Comparison of ENCODE assay signal across 8 mouse cellular contexts in the genomic region with DNA sequence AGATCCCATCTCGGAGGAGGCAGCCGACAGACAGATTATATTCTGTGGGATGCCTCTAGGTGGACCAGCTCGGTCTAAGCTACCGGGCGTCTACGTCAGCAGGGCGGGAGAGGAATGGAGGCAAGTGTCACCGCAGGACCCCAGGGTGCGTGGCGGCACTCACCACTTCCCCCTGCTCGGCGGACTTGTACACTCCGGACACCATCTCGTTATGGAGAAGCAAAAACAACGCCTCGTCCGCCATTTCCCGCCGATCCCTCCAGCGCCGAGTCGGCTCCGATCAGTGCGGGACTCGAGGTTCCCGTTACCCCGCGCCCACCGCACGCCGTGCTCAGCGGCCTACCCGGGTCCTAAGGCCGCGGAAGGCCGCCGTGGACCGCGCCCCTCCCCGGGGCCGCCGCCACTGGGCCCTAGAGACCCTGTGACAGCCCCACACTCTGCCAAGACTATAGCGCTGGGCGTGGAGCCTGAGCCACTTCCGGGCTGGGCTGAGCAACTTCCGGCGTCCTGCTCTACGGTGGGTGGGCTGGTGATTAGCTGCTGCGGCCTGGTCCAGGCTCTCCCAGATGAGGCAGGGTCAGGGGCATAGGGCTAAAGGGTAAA. TPM values are rescaled to one million over a fixed set of nuclear protein-coding genes. Genes with fewer than 3 reads are reported as not detected.
DNase-seq lines count a peak whose midpoint lies in the region; ATAC-seq and TF ChIP-seq lines count a peak whose summit lies in the region.

A gene (minus strand): TSS at position 480 of the 603 bp plus-strand sequence.

- H3K9ac ChIP-seq in kidney, embryonic 15.5 days = peak within 1 kb of the TSS; percentile 83

- peaks cover 7% of the 10 kb centered on the region; the same call in 1 of the 2 replicates for H3K4me1 ChIP-seq in heart, embryonic 10.5 days
- peaks cover 18% of the 10 kb centered on the region for H3K4me1 ChIP-seq in kidney, embryonic 15.5 days

- H3K4me2 ChIP-seq in kidney, embryonic 15.5 days = peak within 1 kb of the TSS; percentile 67

- peak; percentile 74 for TF ChIP-seq POLR2A in brain, embryonic 14.5 days (IDR thresholded peaks at IDR 0.05; ENCODE audit: borderline replicate concordance, extremely low read depth, insufficient read depth, insufficient read length, poor library complexity, severe bottlenecking)

- no peaks in the 10 kb centered on the region for H3K9me3 ChIP-seq in heart, embryonic 10.5 days
- no peaks in the 10 kb centered on the region for H3K9me3 ChIP-seq in kidney, embryonic 15.5 days (replicated peaks)

- TF ChIP-seq CTCF in brain, embryonic 14.5 days (IDR thresholded peaks at IDR 0.05; ENCODE audit: borderline replicate concordance, extremely low read depth, insufficient read depth, insufficient read length) = peak; percentile 36; the same call in 1 of the 2 replicates

- peak within 1 kb of the TSS; percentile 96 for H3K4me3 ChIP-seq in heart, embryonic 10.5 days
- H3K4me3 ChIP-seq in kidney, embryonic 15.5 days (replicated peaks) = peak within 1 kb of the TSS; percentile 86

- peaks cover 23% of the 10 kb centered on the region for H3K36me3 ChIP-seq in heart, embryonic 10.5 days
- H3K36me3 ChIP-seq in kidney, embryonic 15.5 days = peaks cover 33% of the 10 kb centered on the region

- peak; percentile 92 for ATAC-seq in erythroblast, adult 5-6 weeks (replicated peaks; ENCODE audit: low FRiP score, poor library complexity, severe bottlenecking)
- ATAC-seq in kidney, embryonic 15.5 days (replicated peaks; ENCODE audit: low FRiP score) = peak; percentile 98

- WGBS in heart, embryonic 10.5 days = under 1% methylated on average over 49 of the region's 49 CpGs
- under 1% methylated on average over 48 of the region's 49 CpGs for WGBS in kidney, embryonic 15.5 days

- DNase-seq in CD4-positive helper T cell, adult 2 months (ENCODE audit: low read depth, low spot score) = peak; percentile 81
- peak; percentile 90 for DNase-seq in brain, embryonic 14.5 days (ENCODE audit: low read depth)
- DNase-seq in heart, embryonic 10.5 days (ENCODE audit: low spot score) = peak; percentile 95
- DNase-seq in liver = peak; percentile 84
- peak; percentile 47 to 70 for DNase-seq in monocyte, adult 2 months (ENCODE audit: low read depth in 1 of 2, low spot score in 2 of 2)
- peak; percentile 49 to 71 for DNase-seq in spleen, postnatal 14 days (ENCODE audit: low spot score in 2 of 2)

- 0 out of 2 replicates have a peak, but pooled peaks cover 4% of the 10 kb centered on the region for H3K27me3 ChIP-seq in heart, embryonic 10.5 days (ENCODE audit: insufficient read depth, poor library complexity, severe bottlenecking)
- H3K27me3 ChIP-seq in kidney, embryonic 15.5 days = no peaks in the 10 kb centered on the region

- H3K27ac ChIP-seq in heart, embryonic 10.5 days = peak within 1 kb of the TSS; percentile 99
- peak within 1 kb of the TSS; percentile 94 for H3K27ac ChIP-seq in kidney, embryonic 15.5 days

RNA-seq across cellular contexts. Expression of the gene that starts here (rescaled TPM):
- polyA plus RNA-seq in brain, embryonic 14.5 days (2012; rRNA removed) = 114 and 134 TPM in 2 replicates
- total RNA-seq in erythroblast, adult 5-6 weeks (2015; ENCODE audit: low replicate concordance) = 12.3 and 19.0 TPM in 2 replicates
- total RNA-seq in erythroblast, adult 5-6 weeks (2017; ENCODE audit: low replicate concordance) = 29.1 and 35.3 TPM in 2 replicates
- 75.5 and 82.4 TPM in 2 replicates for polyA plus RNA-seq in heart, embryonic 10.5 days (2016; fragmentation: Nextera tagmentation; extraction: Ambion mirVana)
- polyA plus RNA-seq in kidney, embryonic 15.5 days (2015; fragmentation: Nextera tagmentation; extraction: Ambion mirVana) = 91.2 and 91.8 TPM in 2 replicates

Comparison
In these comparisons a context has a peak if more than half of its experiments do, and no peak if none do; other contexts are left out.
1. Peak in every context shown above with its lines: DNase-seq, ATAC-seq, H3K4me3 ChIP-seq and H3K27ac ChIP-seq.